Mouse (Mus musculus): ENCODE results near the gene Plbd2.
A peak's percentile ranks its signal among the peaks of the same experiment; 100 is the strongest.

Gene Plbd2

GRCm38 (mm10) chr5:120473361-120473760 lies 30.1 kb downstream of the Plbd2 start:
- DNase-seq, result no peak

GRCm38 (mm10) chr5:120472770-120473169 lies 30.7 kb downstream of the Plbd2 start, which contains the start of gene Sdsl:
Gene Sdsl (minus strand): TSS chr5:120472810.
- no peak for DNase-seq

DNA sequence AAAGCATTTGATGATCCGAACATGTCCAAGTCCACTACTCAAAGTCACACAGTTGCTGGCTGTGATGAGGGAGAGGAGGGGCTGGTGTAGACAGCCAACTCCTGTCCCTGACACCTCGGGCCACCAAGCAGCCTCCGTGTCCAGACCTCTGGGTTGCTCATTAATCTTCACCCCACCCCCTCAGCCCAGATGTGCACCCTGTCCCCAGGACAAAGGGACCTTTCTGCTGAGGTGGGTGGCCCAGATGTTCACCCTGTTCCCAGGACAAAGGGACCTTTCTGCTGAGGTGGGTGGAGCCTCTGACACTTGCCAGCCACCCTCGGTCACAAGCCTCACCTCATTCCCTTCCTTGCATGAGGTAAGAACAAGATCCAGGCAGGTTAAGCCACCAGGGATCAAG lies 31.9 kb downstream of the Plbd2 start:
- DNase-seq, result no peak

- no peak for DNase-seq
Measured at GRCm38 (mm10) chr5:120468830-120469229, 34.6 kb downstream of the Plbd2 start.

- DNase-seq, result no peak
Measured at GRCm38 (mm10) chr5:120468336-120468735, 35.1 kb downstream of the Plbd2 start.

- DNase-seq, result no peak
Measured at GRCm38 (mm10) chr5:120467026-120467425, 36.4 kb downstream of the Plbd2 start.

- DNase-seq, result no peak
Measured at GRCm38 (mm10) chr5:120465860-120466259, 37.6 kb downstream of the Plbd2 start.

DNA sequence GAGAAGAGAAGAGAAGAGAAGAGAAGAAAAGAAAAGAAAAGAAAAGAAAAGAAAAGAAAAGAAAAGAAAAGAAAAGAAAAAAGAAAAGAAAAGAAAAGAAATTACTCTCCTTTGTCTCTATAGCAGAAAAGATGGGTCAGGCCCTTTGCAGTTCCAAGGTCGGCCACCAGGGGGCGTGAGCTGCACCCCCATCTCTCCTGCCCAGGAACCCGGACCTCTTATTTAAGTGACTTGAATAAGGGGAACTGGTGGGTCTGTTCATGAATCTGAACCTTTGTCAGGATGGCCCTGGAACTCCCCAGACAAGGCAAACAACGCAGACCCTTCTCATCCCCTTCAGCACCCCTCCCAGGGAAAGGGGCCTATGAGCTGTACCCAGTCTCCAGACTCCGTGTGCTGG lies 38.4 kb downstream of the Plbd2 start:
- DNase-seq, result peak; percentile 36

DNA sequence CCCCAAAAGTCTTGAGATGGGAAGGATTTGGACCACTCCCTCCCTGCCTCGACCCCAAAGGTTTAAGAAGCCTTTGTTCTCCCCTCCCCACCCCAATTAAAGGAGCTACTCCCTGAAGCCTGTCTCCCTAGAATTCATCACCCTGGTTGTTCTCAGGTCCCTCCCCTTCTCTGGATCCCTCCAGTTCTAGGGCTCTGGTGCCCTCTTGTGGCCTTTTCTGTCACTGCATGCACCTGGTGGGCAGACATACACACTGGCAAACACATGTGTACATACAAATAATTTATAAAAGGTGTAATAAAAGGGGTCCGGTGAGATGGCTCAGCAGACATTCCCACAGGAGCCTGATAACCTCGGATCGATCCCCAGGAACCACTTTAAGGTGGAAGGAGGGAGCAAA lies 39.1 kb downstream of the Plbd2 start:
- DNase-seq, result no peak

DNA sequence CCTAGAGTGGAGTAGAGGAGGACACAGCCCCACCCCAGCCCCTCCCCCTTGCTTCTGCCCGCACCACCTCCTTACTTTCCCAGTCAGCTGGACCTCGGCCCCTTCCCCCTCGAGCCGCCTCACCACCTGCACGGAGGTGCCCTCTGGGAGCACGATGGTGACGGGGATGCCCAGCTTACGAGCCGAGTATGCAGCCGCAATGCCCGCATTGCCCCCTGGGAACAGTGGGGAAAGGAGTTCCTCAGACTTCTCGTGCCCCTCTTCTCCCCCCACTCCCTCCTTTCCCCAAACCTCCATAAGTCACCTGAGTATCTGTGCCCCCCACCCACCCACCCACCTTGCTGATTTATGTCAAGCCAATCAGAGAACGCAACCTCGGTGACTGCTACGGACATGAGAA lies 41.5 kb downstream of the Plbd2 start:
- no peak for DNase-seq

DNA sequence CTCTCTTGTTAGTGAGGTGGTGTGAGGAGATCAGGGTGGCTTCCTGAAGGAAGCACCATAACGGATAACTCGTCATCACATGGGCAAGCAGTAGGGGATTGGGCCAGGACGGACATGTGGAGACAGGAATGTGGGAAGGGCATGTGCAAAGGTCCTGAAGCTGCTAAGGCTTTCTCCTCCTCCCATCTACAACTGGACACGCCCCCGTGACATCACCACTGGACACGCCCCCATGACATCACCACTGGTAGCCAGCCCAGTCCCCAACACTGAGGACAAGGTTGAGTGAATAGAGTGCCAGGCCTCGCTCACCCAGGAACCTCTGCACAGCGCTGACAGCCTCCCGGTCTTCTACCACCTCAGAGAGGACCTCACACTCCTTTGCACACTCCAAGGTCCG lies 44.3 kb downstream of the Plbd2 start:
- no peak for DNase-seq

DNA sequence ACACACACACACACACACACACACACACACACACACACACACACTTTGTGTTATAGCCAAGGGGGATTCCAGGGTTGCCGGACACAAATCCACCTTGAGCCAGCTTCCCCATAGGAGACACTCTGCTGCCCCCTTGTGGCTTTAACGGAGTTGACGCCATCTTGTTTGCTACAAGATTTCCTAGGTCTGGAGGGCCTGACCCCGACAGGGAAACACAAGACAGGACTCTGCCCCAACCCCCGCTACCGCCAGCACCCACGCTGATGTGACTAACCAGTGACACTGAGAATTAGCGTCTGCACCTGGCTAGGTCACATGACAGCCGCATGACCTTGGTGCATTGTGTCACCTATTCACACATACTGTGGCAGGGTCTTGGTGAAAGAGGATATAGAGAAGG lies 45.8 kb downstream of the Plbd2 start:
- DNase-seq, result peak; percentile 72

DNA sequence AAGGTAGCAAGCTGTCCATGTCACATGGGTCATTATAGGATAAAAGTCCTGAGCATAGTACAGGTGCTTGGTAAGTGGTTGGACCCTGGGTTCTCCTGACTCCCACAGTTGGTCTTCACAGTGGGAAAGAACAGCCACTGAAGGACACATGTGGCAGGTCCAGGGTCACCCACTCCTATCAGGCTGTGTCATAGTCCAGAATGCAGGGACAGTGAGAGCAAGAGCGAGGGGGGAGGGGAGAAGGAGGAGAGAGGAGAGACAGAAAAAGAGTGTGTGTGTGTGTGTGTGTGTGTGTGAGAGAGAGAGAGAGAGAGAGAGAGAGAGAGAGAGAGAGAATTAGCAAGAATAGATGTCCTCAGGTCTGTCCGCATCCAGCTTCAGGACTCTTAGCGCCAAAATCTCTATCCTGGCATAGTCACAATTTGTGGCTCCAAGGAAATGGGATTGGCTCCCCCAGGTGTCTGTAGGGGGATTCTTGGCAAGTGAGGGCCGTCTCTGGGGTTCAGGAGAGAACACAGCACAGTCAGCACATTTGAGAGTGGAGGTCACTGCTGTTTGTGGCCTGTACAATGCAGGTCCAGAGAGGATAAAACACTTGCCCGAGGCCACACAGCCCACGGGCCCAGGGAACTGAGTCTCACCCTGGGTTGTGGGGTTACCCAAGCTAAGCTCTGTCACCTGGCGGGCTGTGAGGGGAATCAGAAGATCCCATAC lies 46.4 kb downstream of the Plbd2 start:
- DNase-seq, result no peak

- DNase-seq, result no peak
Measured at GRCm38 (mm10) chr5:120456253-120456652, 47.2 kb downstream of the Plbd2 start.

- DNase-seq, result no peak
Measured at GRCm38 (mm10) chr5:120454756-120455337, 48.6 kb downstream of the Plbd2 start.

DNA sequence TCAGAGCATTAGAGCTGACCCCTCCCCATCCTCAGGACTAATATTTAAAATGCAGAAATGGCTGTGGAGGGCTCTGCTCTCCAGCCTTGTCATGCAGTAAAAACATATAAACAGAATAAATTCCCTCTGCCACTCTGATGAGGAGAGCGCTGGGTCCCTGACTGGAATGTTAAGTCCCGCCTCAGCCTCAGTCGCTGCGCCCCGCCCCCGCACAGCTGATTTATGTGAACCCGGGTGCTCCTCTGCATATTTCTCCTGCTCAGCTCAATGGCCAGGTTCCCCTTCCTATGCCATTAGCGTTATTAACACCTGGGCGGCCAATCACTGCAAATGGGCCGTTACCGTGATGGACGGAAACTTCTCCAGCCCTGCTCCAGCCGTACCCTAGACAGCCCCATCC lies 56.1 kb downstream of the Plbd2 start:
- no peak for DNase-seq

DNA sequence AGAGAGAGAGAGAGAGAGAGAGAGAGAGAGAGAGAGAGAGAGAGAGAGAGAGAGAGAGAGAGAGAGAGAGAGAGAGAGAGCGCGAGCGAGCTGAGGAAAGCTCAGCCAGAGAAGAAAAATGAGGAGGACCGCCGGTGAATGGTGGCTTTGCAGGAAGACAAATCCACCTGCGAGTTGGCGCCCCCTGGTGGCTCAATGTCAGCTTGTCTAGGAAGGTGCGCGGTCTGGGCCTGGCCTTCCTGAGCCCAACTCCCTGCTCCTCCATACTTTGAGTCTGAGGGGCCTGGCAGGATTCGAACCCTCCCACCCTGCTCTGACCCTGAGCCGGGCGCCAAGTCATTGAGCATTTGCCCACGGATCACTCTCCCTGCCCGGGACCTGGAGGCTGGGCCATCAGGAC lies 62.7 kb downstream of the Plbd2 start:
- DNase-seq, result peak; percentile 91

GRCm38 (mm10) chr5:120439887-120440670 lies 63.3 kb downstream of the Plbd2 start:
- DNase-seq, result no peak

GRCm38 (mm10) chr5:120438991-120439710 lies 64.3 kb downstream of the Plbd2 start:
- no peak for DNase-seq

DNA sequence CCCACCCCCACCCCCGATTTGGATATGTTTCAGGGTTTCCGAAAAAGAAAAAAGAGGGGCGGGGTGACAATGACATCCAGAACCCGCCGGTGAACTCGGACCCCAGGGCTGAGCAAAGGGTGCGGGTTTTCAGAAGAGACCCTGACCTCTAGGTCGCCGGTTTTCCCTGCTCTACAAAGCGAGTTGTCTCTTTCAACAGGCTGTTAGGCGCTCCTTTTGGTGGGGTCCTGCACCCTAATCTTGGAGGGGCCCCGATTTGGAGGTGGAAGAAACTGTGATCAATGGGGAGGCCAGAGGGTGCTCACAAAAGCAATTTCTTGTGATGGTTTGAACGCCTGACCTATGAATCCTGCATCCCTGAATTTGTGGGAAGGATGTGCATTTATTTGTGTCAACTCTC lies 65.0 kb downstream of the Plbd2 start:
- DNase-seq, result no peak

DNA sequence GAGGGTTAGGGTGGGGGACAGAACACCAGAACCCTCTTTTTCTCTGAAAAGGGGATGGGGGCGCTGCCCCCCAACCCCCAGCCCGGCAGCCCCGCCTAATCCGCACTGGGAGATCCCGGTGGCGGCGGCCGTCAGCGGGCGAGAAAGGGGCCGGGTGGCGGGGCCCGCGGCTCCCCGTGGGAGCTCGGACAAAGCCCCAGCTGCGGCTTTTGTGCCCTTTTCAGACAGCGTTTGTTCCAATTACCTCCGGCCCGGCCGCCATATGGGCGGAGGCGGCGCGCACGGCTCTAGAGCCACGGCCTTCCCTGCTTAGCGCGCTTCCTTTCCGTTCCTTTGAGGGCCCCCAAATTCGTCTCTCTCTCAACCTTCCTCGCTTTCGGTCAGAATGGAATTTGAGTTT lies 65.4 kb downstream of the Plbd2 start:
- DNase-seq, result no peak

- no peak for DNase-seq
Measured at GRCm38 (mm10) chr5:120437539-120437938, 65.9 kb downstream of the Plbd2 start.

DNA sequence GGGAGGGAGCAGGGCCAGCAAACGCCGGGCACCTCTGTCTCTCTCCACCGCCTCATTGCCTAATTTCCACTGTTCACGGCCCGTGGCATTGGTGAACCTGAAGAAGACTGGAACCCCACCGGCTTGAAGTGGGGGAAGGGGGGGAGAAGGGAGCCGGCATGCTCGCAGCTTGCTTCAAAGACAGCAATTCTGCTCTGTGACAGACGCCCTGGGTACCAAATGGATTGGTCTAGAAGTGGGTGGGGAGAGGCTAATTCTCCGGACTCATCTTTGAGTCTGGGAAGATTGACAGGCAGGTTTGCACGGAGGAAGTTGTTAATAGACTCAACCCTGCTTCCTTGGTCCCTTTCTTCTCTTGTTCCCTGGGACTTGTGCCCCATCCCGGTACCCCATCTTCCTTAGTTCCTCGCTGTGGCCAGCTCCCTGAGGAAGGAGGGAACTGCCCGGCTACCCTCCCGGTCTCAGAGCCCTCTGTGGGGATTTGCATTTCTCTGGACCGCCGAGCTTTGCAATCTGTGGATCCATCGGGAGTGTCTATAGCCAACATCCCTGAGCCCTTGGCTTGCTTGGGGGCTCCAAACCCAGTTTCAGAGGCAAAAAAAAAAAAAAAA lies 66.4 kb downstream of the Plbd2 start:
- no peak for DNase-seq
